Mouse (Mus musculus) midbrain, embryonic 16.5 days (tissue): ENCODE measurements around the gene Unc13a. TPM values are rescaled to one million over a fixed set of nuclear protein-coding genes. Genes with fewer than 3 reads are reported as not detected.

ENCODE experiments used
- ATAC-seq: fragments of 200-750 bp; cut with Nextera tagmentation; 2 replicates; pipeline ENCODE4 v1.8.0; 2017; ENCODE audit warnings: moderate TSS enrichment
- H3K27ac ChIP-seq: fragments of 300-500 bp; sonication (generic); 2 replicates; pipeline ENCODE4 v1.5.1; 2014; ENCODE audit warnings: mild to moderate bottlenecking, low read length, mixed read lengths
- H3K27me3 ChIP-seq: fragments of 300-500 bp; sonication (generic); 2 replicates; pipeline ENCODE4 v1.6.1; 2014; ENCODE audit warnings: low read depth, low read length, mixed read lengths; ENCODE audit not compliant: control insufficient read depth, insufficient read depth
- H3K36me3 ChIP-seq: fragments of 300-500 bp; sonication (generic); 2 replicates; pipeline ENCODE4 v1.6.1; 2014; ENCODE audit warnings: mild to moderate bottlenecking, low read length, moderate library complexity, mixed read lengths; ENCODE audit not compliant: control insufficient read depth, insufficient read depth
- H3K4me1 ChIP-seq: fragments of 300-500 bp; sonication (generic); 2 replicates; pipeline ENCODE4 v1.6.1; 2014; ENCODE audit warnings: mild to moderate bottlenecking, low read length, mixed read lengths; ENCODE audit not compliant: control insufficient read depth, insufficient read depth
- H3K4me2 ChIP-seq: fragments of 300-500 bp; sonication (generic); 2 replicates; pipeline ENCODE4 v1.6.1; 2014; ENCODE audit warnings: mild to moderate bottlenecking, low read length, mixed read lengths
- H3K4me3 ChIP-seq: fragments of 300-500 bp; sonication (generic); 2 replicates; pipeline ENCODE4 v1.5.1; 2014; ENCODE audit warnings: low read depth, mild to moderate bottlenecking, low read length, moderate library complexity, mixed read lengths
- H3K9ac ChIP-seq: fragments of 300-500 bp; sonication (generic); 2 replicates; pipeline ENCODE4 v1.6.1; 2014; ENCODE audit warnings: low read depth, low read length, mixed read lengths
- H3K9me3 ChIP-seq: fragments of 300-500 bp; sonication (generic); replicated peaks from 2 replicates; pipeline ENCODE4 v1.6.1; 2014; ENCODE audit warnings: mild to moderate bottlenecking, low read length, mixed read lengths; ENCODE audit not compliant: control insufficient read depth, poor library complexity, severe bottlenecking
- WGBS: fragments of 180-500 bp; shearing (Covaris S2); extraction: QIAGEN DNeasy Blood & Tissue Kit; methylation state at CpG from one replicate; pipeline ENCODE4 v1.1.7; 2014; 5-methylcytosine and 5-hydroxymethylcytosine counted together
- polyA plus RNA-seq: library from polyadenylated mRNA; unstranded; fragments of >200 nt; fragmentation: Nextera tagmentation; extraction: Ambion mirVana; gene quantifications from 2 replicates; pipeline ENCODE4 v1.2.1, GENCODE M21; 2015

Unc13a gene
- polyA plus RNA-seq, 1 experiment from 2014 or later: 23.5 TPM

GRCm38 (mm10) chr8:71693166-71694041, 21.8 kb upstream of the Unc13a start:
- 9% methylated on average over 65 of the region's 68 CpGs for WGBS
- Histone ChIP-seq H3K4me2 (peak overlapping the region; percentile 43), H3K36me3 (no peaks in the 10 kb centered on the region), H3K27me3 (peaks cover 72% of the 10 kb centered on the region), H3K4me1 (peaks cover 8% of the 10 kb centered on the region), H3K4me3 (peak overlapping the region; percentile 27), H3K9ac (peak overlapping the region; percentile 41; the same call in 1 of the 2 replicates), H3K9me3 (no peaks in the 10 kb centered on the region), H3K27ac (no peak overlapping the region)
- ATAC-seq: peak; percentile 8; the same call in 1 of the 2 replicates

GRCm38 (mm10) chr8:71692509-71692908, 21.0 kb upstream of the Unc13a start:
- 4% methylated on average over 30 of the region's 30 CpGs for WGBS
- peak overlapping the region; percentile 43; the same call in 1 of the 2 replicates for H3K4me2 ChIP-seq
- peaks cover 81% of the 10 kb centered on the region for H3K27me3 ChIP-seq
- no peaks in the 10 kb centered on the region for H3K9me3 ChIP-seq
- no peaks in the 10 kb centered on the region for H3K36me3 ChIP-seq
- 0 out of 2 replicates have a peak, but pooled peaks have one; percentile 26 for ATAC-seq
- H3K27ac ChIP-seq: no peak overlapping the region
- peaks cover 8% of the 10 kb centered on the region for H3K4me1 ChIP-seq
- H3K4me3 ChIP-seq: peak overlapping the region; percentile 9; the same call in 1 of the 2 replicates
- no peak overlapping the region for H3K9ac ChIP-seq

GRCm38 (mm10) chr8:71689028-71689427, 17.5 kb upstream of the Unc13a start, which contains the start of gene Insl3:
TSS of gene Insl3 (plus strand) at chr8:71689214.
- Histone ChIP-seq H3K4me1 (peaks cover 13% of the 10 kb centered on the region), H3K4me2 (peak within 1 kb of the TSS; percentile 6; the same call in 1 of the 2 replicates), H3K9ac (no peak within 1 kb of the TSS), H3K4me3 (no peak within 1 kb of the TSS), H3K27ac (no peak within 1 kb of the TSS), H3K27me3 (peaks cover 96% of the 10 kb centered on the region), H3K36me3 (no peaks in the 10 kb centered on the region), H3K9me3 (no peaks in the 10 kb centered on the region)
- WGBS: 3% methylated on average over 33 of the region's 33 CpGs
- no peak for ATAC-seq

- 4% methylated on average over 8 of the region's 8 CpGs for WGBS
- H3K4me3 ChIP-seq: no peak overlapping the region
- H3K27ac ChIP-seq: no peak overlapping the region
- no peak overlapping the region for H3K9ac ChIP-seq
- ATAC-seq: no peak
- H3K4me2 ChIP-seq: no peak overlapping the region
- peaks cover 97% of the 10 kb centered on the region for H3K27me3 ChIP-seq
- no peaks in the 10 kb centered on the region for H3K36me3 ChIP-seq
- peaks cover 7% of the 10 kb centered on the region; the same call in 1 of the 2 replicates for H3K4me1 ChIP-seq
- H3K9me3 ChIP-seq: no peaks in the 10 kb centered on the region
These were observed 16.1 kb upstream of the Unc13a start for GRCm38 (mm10) chr8:71687616-71688015.

GRCm38 (mm10) chr8:71686143-71686734, 14.7 kb upstream of the Unc13a start:
- H3K36me3 ChIP-seq: no peaks in the 10 kb centered on the region
- 4% methylated on average over 23 of the region's 23 CpGs for WGBS
- no peak overlapping the region for H3K27ac ChIP-seq
- peak; percentile 72 for ATAC-seq
- H3K9me3 ChIP-seq: no peaks in the 10 kb centered on the region
- H3K4me2 ChIP-seq: peak overlapping the region; percentile 81
- H3K9ac ChIP-seq: peak overlapping the region; percentile 68
- H3K27me3 ChIP-seq: peaks cover 95% of the 10 kb centered on the region
- H3K4me3 ChIP-seq: peak overlapping the region; percentile 48
- peaks cover 5% of the 10 kb centered on the region; the same call in 1 of the 2 replicates for H3K4me1 ChIP-seq

GRCm38 (mm10) chr8:71685573-71685972, 14.0 kb upstream of the Unc13a start:
- peak overlapping the region; percentile 68 for H3K9ac ChIP-seq
- peaks cover 5% of the 10 kb centered on the region; the same call in 1 of the 2 replicates for H3K4me1 ChIP-seq
- 3% methylated on average over 29 of the region's 29 CpGs for WGBS
- peak overlapping the region; percentile 48 for H3K4me3 ChIP-seq
- no peak overlapping the region for H3K27ac ChIP-seq
- no peaks in the 10 kb centered on the region for H3K36me3 ChIP-seq
- H3K4me2 ChIP-seq: peak overlapping the region; percentile 81
- peak; percentile 40 for ATAC-seq
- peaks cover 95% of the 10 kb centered on the region for H3K27me3 ChIP-seq
- H3K9me3 ChIP-seq: no peaks in the 10 kb centered on the region

- Histone ChIP-seq H3K9me3 (no peaks in the 10 kb centered on the region), H3K9ac (no peak overlapping the region), H3K4me1 (peaks cover 8% of the 10 kb centered on the region; the same call in 1 of the 2 replicates), H3K4me3 (no peak overlapping the region), H3K36me3 (no peaks in the 10 kb centered on the region), H3K27me3 (peaks cover 91% of the 10 kb centered on the region), H3K27ac (no peak overlapping the region), H3K4me2 (no peak overlapping the region)
- WGBS: 11% methylated on average over 10 of the region's 10 CpGs
- no peak for ATAC-seq
These were observed 13.1 kb upstream of the Unc13a start for GRCm38 (mm10) chr8:71684701-71685100.

- Histone ChIP-seq H3K4me2 (no peak overlapping the region), H3K36me3 (no peaks in the 10 kb centered on the region), H3K4me3 (no peak overlapping the region), H3K9me3 (no peaks in the 10 kb centered on the region), H3K27me3 (peaks cover 91% of the 10 kb centered on the region), H3K27ac (no peak overlapping the region), H3K9ac (no peak overlapping the region), H3K4me1 (peaks cover 11% of the 10 kb centered on the region; the same call in 1 of the 2 replicates)
- 54% methylated on average over 12 of the region's 12 CpGs for WGBS
- no peak for ATAC-seq
These were observed 11.3 kb upstream of the Unc13a start for GRCm38 (mm10) chr8:71682832-71683231.
